Mouse (Mus musculus) olfactory bulb, adult 2 months (tissue): Measurements from ENCODE around the gene Slc26a11.

Experiments used
- CTCF ChIP-seq: fragments of 200-500 bp; IDR thresholded peaks from 2 replicates; pipeline ENCODE4 v1.5.1; 2012; ENCODE audit warnings: low read depth, mild to moderate bottlenecking, low read length, moderate library complexity; ENCODE audit not compliant: insufficient read depth
- POLR2A ChIP-seq: fragments of 200-500 bp; IDR thresholded peaks from 2 replicates; pipeline ENCODE4 v1.6.1; 2012; ENCODE audit warnings: mild to moderate bottlenecking, low read depth, low read length, moderate library complexity; ENCODE audit not compliant: insufficient read depth

GRCm38 (mm10) chr11:119359089-119359488 lies 3.7 kb downstream of the Slc26a11 start:
- TF ChIP-seq POLR2A (no peak), CTCF (no peak)
